Mouse (Mus musculus) kidney, embryonic 14.5 days (tissue): Measurements from ENCODE around the gene Vti1a. TPM values are rescaled to one million over a fixed set of nuclear protein-coding genes. Genes with fewer than 3 reads are reported as not detected.

ENCODE experiments used
- ATAC-seq: fragments of 200-750 bp; cut with Nextera tagmentation; 2 replicates; pipeline ENCODE4 v1.8.0; 2017; ENCODE audit warnings: moderate number of reproducible peaks, mild to moderate bottlenecking, moderate TSS enrichment, moderate library complexity; ENCODE audit not compliant: low FRiP score, low TSS enrichment
- H3K27ac ChIP-seq: fragments of 300-500 bp; sonication (generic); 2 replicates; pipeline ENCODE4 v1.5.1; 2014; ENCODE audit warnings: low read depth, mild to moderate bottlenecking, low read length, moderate library complexity, mixed read lengths
- H3K27me3 ChIP-seq: fragments of 300-500 bp; sonication (generic); 2 replicates; pipeline ENCODE4 v1.6.1; 2014; ENCODE audit warnings: mild to moderate bottlenecking, low read length; ENCODE audit not compliant: control insufficient read depth, insufficient read depth
- H3K36me3 ChIP-seq: fragments of 300-500 bp; sonication (generic); 2 replicates; pipeline ENCODE4 v1.6.1; 2014; ENCODE audit warnings: low read length, mixed read lengths; ENCODE audit not compliant: control insufficient read depth, insufficient read depth
- H3K4me1 ChIP-seq: fragments of 300-500 bp; sonication (generic); 2 replicates; pipeline ENCODE4 v1.6.1; 2014; ENCODE audit warnings: low read length, mixed read lengths; ENCODE audit not compliant: control insufficient read depth, insufficient read depth
- H3K4me2 ChIP-seq: fragments of 300-500 bp; sonication (generic); replicated peaks from 2 replicates; pipeline ENCODE4 v1.6.1; 2014; ENCODE audit warnings: low read depth, mild to moderate bottlenecking, low read length
- H3K4me3 ChIP-seq: fragments of 300-500 bp; sonication (generic); 2 replicates; pipeline ENCODE4 v1.5.1; 2014; ENCODE audit warnings: mild to moderate bottlenecking, low read length
- H3K9ac ChIP-seq: fragments of 300-500 bp; sonication (generic); 2 replicates; pipeline ENCODE4 v1.6.1; 2014; ENCODE audit warnings: low read depth, mild to moderate bottlenecking, low read length, moderate library complexity
- H3K9me3 ChIP-seq: fragments of 300-500 bp; sonication (generic); 2 replicates; pipeline ENCODE4 v1.6.1; 2016; ENCODE audit warnings: low read length; ENCODE audit not compliant: control insufficient read depth
- WGBS: fragments of 180-500 bp; shearing (Covaris S2); extraction: QIAGEN DNeasy Blood & Tissue Kit; methylation state at CpG from one replicate; pipeline ENCODE4 v1.1.7; 2014; 5-methylcytosine and 5-hydroxymethylcytosine counted together
- polyA plus RNA-seq: library from polyadenylated mRNA; unstranded; fragments of >200 nt; fragmentation: Nextera tagmentation; extraction: Ambion mirVana; gene quantifications from 2 replicates; pipeline ENCODE4 v1.2.1, GENCODE M21; 2014

Vti1a gene
- polyA plus RNA-seq, 1 experiment from 2014 or later, result 25.7 TPM

- Histone ChIP-seq H3K9ac (no peak overlapping the region), H3K4me1 (peaks cover 13% of the 10 kb centered on the region; the same call in 1 of the 2 replicates), H3K4me2 (no peak overlapping the region), H3K9me3 (no peaks in the 10 kb centered on the region), H3K27ac (no peak overlapping the region), H3K36me3 (no peaks in the 10 kb centered on the region), H3K4me3 (no peak overlapping the region), H3K27me3 (no peaks in the 10 kb centered on the region)
- ATAC-seq, result no peak
- WGBS, result 72% methylated on average over 18 of the region's 18 CpGs
These were observed 183.2 kb downstream of the Vti1a start for GRCm38 (mm10) chr19:55499179-55499863.

- no peak for ATAC-seq
- no peaks in the 10 kb centered on the region for H3K9me3 ChIP-seq
- H3K27me3 ChIP-seq, result no peaks in the 10 kb centered on the region
- WGBS, result 46% methylated on average over 4 of the region's 4 CpGs
- peaks cover 13% of the 10 kb centered on the region; the same call in 1 of the 2 replicates for H3K4me1 ChIP-seq
- no peak overlapping the region for H3K27ac ChIP-seq
- no peak overlapping the region for H3K9ac ChIP-seq
- H3K4me3 ChIP-seq, result no peak overlapping the region
- no peak overlapping the region for H3K4me2 ChIP-seq
- H3K36me3 ChIP-seq, result no peaks in the 10 kb centered on the region
These were observed 185.9 kb downstream of the Vti1a start for GRCm38 (mm10) chr19:55501985-55502384.

GRCm38 (mm10) chr19:55503771-55504170, 187.7 kb downstream of the Vti1a start:
- Histone ChIP-seq H3K4me2 (no peak overlapping the region), H3K27ac (no peak overlapping the region), H3K9me3 (no peaks in the 10 kb centered on the region), H3K27me3 (no peaks in the 10 kb centered on the region), H3K4me1 (peaks cover 13% of the 10 kb centered on the region; the same call in 1 of the 2 replicates), H3K9ac (no peak overlapping the region), H3K4me3 (no peak overlapping the region), H3K36me3 (no peaks in the 10 kb centered on the region)
- 66% methylated on average over 4 of the region's 4 CpGs for WGBS
- no peak for ATAC-seq

GRCm38 (mm10) chr19:55507748-55508147, 191.7 kb downstream of the Vti1a start:
- peaks cover 7% of the 10 kb centered on the region; the same call in 1 of the 2 replicates for H3K4me1 ChIP-seq
- H3K27me3 ChIP-seq, result no peaks in the 10 kb centered on the region
- no peaks in the 10 kb centered on the region for H3K9me3 ChIP-seq
- no peaks in the 10 kb centered on the region for H3K36me3 ChIP-seq
- no peak for ATAC-seq
- H3K4me3 ChIP-seq, result no peak overlapping the region
- 68% methylated on average over 16 of the region's 16 CpGs for WGBS
- no peak overlapping the region for H3K4me2 ChIP-seq
- no peak overlapping the region for H3K9ac ChIP-seq
- H3K27ac ChIP-seq, result no peak overlapping the region

GRCm38 (mm10) chr19:55508239-55508638, 192.1 kb downstream of the Vti1a start:
- 88% methylated on average over 4 of the region's 4 CpGs for WGBS
- H3K4me2 ChIP-seq, result no peak overlapping the region
- H3K36me3 ChIP-seq, result no peaks in the 10 kb centered on the region
- H3K27ac ChIP-seq, result no peak overlapping the region
- H3K9ac ChIP-seq, result no peak overlapping the region
- H3K4me1 ChIP-seq, result peaks cover 5% of the 10 kb centered on the region; the same call in 1 of the 2 replicates
- no peaks in the 10 kb centered on the region for H3K27me3 ChIP-seq
- H3K4me3 ChIP-seq, result no peak overlapping the region
- H3K9me3 ChIP-seq, result no peaks in the 10 kb centered on the region
- ATAC-seq, result no peak

GRCm38 (mm10) chr19:55508965-55509364, 192.9 kb downstream of the Vti1a start:
- Histone ChIP-seq H3K4me3 (no peak overlapping the region), H3K27me3 (no peaks in the 10 kb centered on the region), H3K27ac (no peak overlapping the region), H3K9ac (no peak overlapping the region), H3K4me1 (no peaks in the 10 kb centered on the region), H3K4me2 (no peak overlapping the region), H3K36me3 (no peaks in the 10 kb centered on the region), H3K9me3 (no peaks in the 10 kb centered on the region)
- ATAC-seq, result no peak
- 76% methylated on average over 5 of the region's 5 CpGs for WGBS

- WGBS, result 85% methylated on average over 8 of the region's 8 CpGs
- Histone ChIP-seq H3K27ac (no peak overlapping the region), H3K27me3 (no peaks in the 10 kb centered on the region), H3K9me3 (no peaks in the 10 kb centered on the region), H3K4me2 (no peak overlapping the region), H3K36me3 (no peaks in the 10 kb centered on the region), H3K4me3 (no peak overlapping the region), H3K4me1 (no peaks in the 10 kb centered on the region), H3K9ac (no peak overlapping the region)
- no peak for ATAC-seq
These were observed 193.5 kb downstream of the Vti1a start for GRCm38 (mm10) chr19:55509618-55510017.

GRCm38 (mm10) chr19:55513941-55514340, 197.8 kb downstream of the Vti1a start:
- no peak for ATAC-seq
- Histone ChIP-seq H3K27me3 (no peaks in the 10 kb centered on the region), H3K4me3 (no peak overlapping the region), H3K9me3 (no peaks in the 10 kb centered on the region), H3K4me1 (no peaks in the 10 kb centered on the region), H3K9ac (no peak overlapping the region), H3K36me3 (no peaks in the 10 kb centered on the region), H3K27ac (no peak overlapping the region), H3K4me2 (no peak overlapping the region)
- 81% methylated on average over 4 of the region's 4 CpGs for WGBS

GRCm38 (mm10) chr19:55520236-55520635, 204.1 kb downstream of the Vti1a start:
- Histone ChIP-seq H3K4me2 (no peak overlapping the region), H3K4me3 (no peak overlapping the region), H3K9ac (no peak overlapping the region), H3K4me1 (no peaks in the 10 kb centered on the region), H3K27me3 (no peaks in the 10 kb centered on the region), H3K36me3 (no peaks in the 10 kb centered on the region), H3K9me3 (no peaks in the 10 kb centered on the region), H3K27ac (no peak overlapping the region)
- WGBS, result 40% methylated on average over 2 of the region's 2 CpGs
- no peak for ATAC-seq
